7 mouse cellular contexts compared by ENCODE assay signal in the genomic region with DNA sequence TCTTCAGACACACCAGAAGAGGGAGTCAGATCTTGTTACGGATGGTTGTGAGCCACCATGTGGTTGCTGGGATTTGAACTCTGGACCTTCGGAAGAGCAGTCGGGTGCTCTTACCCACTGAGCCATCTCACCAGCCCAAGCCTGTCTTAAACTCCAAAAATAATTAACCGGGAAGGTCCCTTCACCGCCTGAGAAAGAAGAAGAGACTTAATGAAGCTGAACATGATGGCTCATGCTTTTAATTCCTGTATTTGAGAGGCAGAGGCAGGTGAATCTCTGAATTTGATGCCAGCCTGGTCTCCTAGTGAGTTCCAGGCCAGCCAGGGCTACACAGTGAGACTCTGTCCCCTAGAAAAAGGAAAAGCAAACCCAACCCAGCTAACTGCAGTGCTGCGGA. TPM values are rescaled to one million over a fixed set of nuclear protein-coding genes. Genes with fewer than 3 reads are reported as not detected.
A peak's percentile ranks its signal among the peaks of the same experiment; 100 is the strongest.
DNase-seq lines count a peak whose midpoint lies in the region; ATAC-seq and TF ChIP-seq lines count a peak whose summit lies in the region.
"Not testable (repeated sequence)": the region's sequence is repeated elsewhere in the genome, so short reads cannot be mapped to it uniquely, and the experiment has no call there.

No protein-coding gene starts in this region.

- H3K27me3 ChIP-seq in heart, embryonic 10.5 days (ENCODE audit: insufficient read depth, poor library complexity, severe bottlenecking); heart, postnatal 0 days (ENCODE audit: control insufficient read depth, insufficient read depth, low read length); kidney, adult 2 months (replicated peaks; ENCODE audit: control insufficient read depth, insufficient read depth, low read length); limb, embryonic 15.5 days; liver, embryonic 16.5 days (ENCODE audit: control insufficient read depth, insufficient read depth, low read depth, low read length); small intestine, adult 2 months (ENCODE audit: control insufficient read depth, insufficient read depth, low read length): not testable (repeated sequence)

- ATAC-seq in heart, postnatal 0 days (ENCODE audit: insufficient read depth, low read depth); limb, embryonic 15.5 days (ENCODE audit: insufficient number of reproducible peaks, low FRiP score, low TSS enrichment, low read depth); liver, embryonic 16.5 days (ENCODE audit: low read depth): not testable (repeated sequence)

- peaks cover 73% of the 10 kb centered on the region for H3K4me1 ChIP-seq in brown adipose tissue, adult 24 weeks (ENCODE audit: control insufficient read depth, insufficient read depth, insufficient read length, low read length)
- H3K4me1 ChIP-seq in heart, embryonic 10.5 days = peaks cover 60% of the 10 kb centered on the region
- peaks cover 34% of the 10 kb centered on the region for H3K4me1 ChIP-seq in heart, postnatal 0 days (ENCODE audit: control insufficient read depth, insufficient read depth)
- H3K4me1 ChIP-seq in kidney, adult 2 months (ENCODE audit: control insufficient read depth, insufficient read depth, low read length) = peaks cover 42% of the 10 kb centered on the region
- peaks cover 19% of the 10 kb centered on the region for H3K4me1 ChIP-seq in limb, embryonic 15.5 days
- peaks cover 65% of the 10 kb centered on the region for H3K4me1 ChIP-seq in liver, embryonic 16.5 days (ENCODE audit: control insufficient read depth, low read depth, low read length)
- peaks cover 48% of the 10 kb centered on the region for H3K4me1 ChIP-seq in small intestine, adult 2 months (ENCODE audit: control insufficient read depth, insufficient read depth, insufficient read length, low read length)

- not testable (repeated sequence) for TF ChIP-seq POLR2A in kidney, adult 2 months (IDR thresholded peaks at IDR 0.05; ENCODE audit: low read depth, low read length); small intestine, adult 2 months (IDR thresholded peaks at IDR 0.05; ENCODE audit: low read depth, low read length)

- not testable (repeated sequence) for H3K9ac ChIP-seq in heart, postnatal 0 days (replicated peaks; ENCODE audit: low read depth, low read length); limb, embryonic 15.5 days
- H3K9ac ChIP-seq in liver, embryonic 16.5 days (ENCODE audit: low read depth, low read length) = peak overlapping the region; percentile 49

- 87% methylated on average over 5 of the region's 6 CpGs for WGBS in heart, embryonic 10.5 days
- whole genome bisulfite sequencing in heart, postnatal 0 days = 93% methylated on average over 5 of the region's 6 CpGs
- WGBS in kidney, adult 2 months = 59% methylated on average over 6 of the region's 6 CpGs
- 92% methylated on average over 6 of the region's 6 CpGs for WGBS in limb, embryonic 15.5 days
- whole genome bisulfite sequencing in liver, embryonic 16.5 days (ENCODE audit: insufficient replicate concordance) = 82% methylated on average over 5 of the region's 6 CpGs
- WGBS in small intestine, adult 2 months = 70% methylated on average over 6 of the region's 6 CpGs

- not testable (repeated sequence) for TF ChIP-seq CTCF in heart, postnatal 0 days (IDR thresholded peaks at IDR 0.05; ENCODE audit: low read depth); kidney, adult 2 months (conservative IDR thresholded peaks at IDR 0.05; ENCODE audit: insufficient read depth, insufficient read length, low read depth, low read length); small intestine, adult 2 months (IDR thresholded peaks at IDR 0.05; ENCODE audit: extremely low read depth, insufficient read length, insufficient replicate concordance, low read depth, low read length)

- H3K9me3 ChIP-seq in heart, embryonic 10.5 days; heart, postnatal 0 days (replicated peaks; ENCODE audit: control insufficient read depth, low read length); limb, embryonic 15.5 days; liver, embryonic 16.5 days (replicated peaks; ENCODE audit: control insufficient read depth, low read length): not testable (repeated sequence)

- H3K36me3 ChIP-seq in heart, embryonic 10.5 days = peaks cover 77% of the 10 kb centered on the region
- H3K36me3 ChIP-seq in heart, postnatal 0 days (replicated peaks; ENCODE audit: control insufficient read depth, insufficient read depth, low read length) = peaks cover 36% of the 10 kb centered on the region
- H3K36me3 ChIP-seq in kidney, adult 2 months (ENCODE audit: control insufficient read depth, insufficient read depth, low read length) = not testable (repeated sequence)
- peaks cover 71% of the 10 kb centered on the region for H3K36me3 ChIP-seq in limb, embryonic 15.5 days
- H3K36me3 ChIP-seq in liver, embryonic 16.5 days (ENCODE audit: control insufficient read depth, insufficient read depth) = peaks cover 22% of the 10 kb centered on the region
- H3K36me3 ChIP-seq in small intestine, adult 2 months (ENCODE audit: control insufficient read depth, insufficient read depth, low read length) = peaks cover 53% of the 10 kb centered on the region

- H3K27ac ChIP-seq in brown adipose tissue, adult 24 weeks (replicated peaks; ENCODE audit: low read depth, low read length) = peak overlapping the region; percentile 70
- H3K27ac ChIP-seq in heart, embryonic 10.5 days = peak overlapping the region; percentile 83
- 0 out of 2 replicates have a peak overlapping the region, but pooled peaks have one; percentile 49 for H3K27ac ChIP-seq in heart, postnatal 0 days (ENCODE audit: low read depth)
- H3K27ac ChIP-seq in kidney, adult 2 months (ENCODE audit: insufficient read depth, low read depth, low read length) = peak overlapping the region; percentile 97
- H3K27ac ChIP-seq in limb, embryonic 15.5 days = 0 out of 2 replicates have a peak overlapping the region, but pooled peaks have one; percentile 61
- H3K27ac ChIP-seq in liver, embryonic 16.5 days (ENCODE audit: low read length) = peak overlapping the region; percentile 88
- peak overlapping the region; percentile 98 for H3K27ac ChIP-seq in small intestine, adult 2 months (ENCODE audit: insufficient read depth, low read depth, low read length)

- TF ChIP-seq EP300 in heart, postnatal 0 days (IDR thresholded peaks at IDR 0.05; ENCODE audit: low read depth) = not testable (repeated sequence)

- not testable (repeated sequence) for H3K4me3 ChIP-seq in brown adipose tissue, adult 24 weeks (ENCODE audit: insufficient read depth, low read depth, low read length); heart, postnatal 0 days (ENCODE audit: low read depth, low read length); kidney, adult 2 months (ENCODE audit: insufficient read depth, low read depth, low read length); limb, embryonic 15.5 days; liver, embryonic 16.5 days (ENCODE audit: low read depth, low read length); small intestine, adult 2 months (ENCODE audit: low read depth, low read length)
- H3K4me3 ChIP-seq in heart, embryonic 10.5 days = peak overlapping the region; percentile 29

- DNase-seq in heart, embryonic 10.5 days (ENCODE audit: low spot score); heart, postnatal 0 days (ENCODE audit: low spot score): not testable (repeated sequence)
- DNase-seq in kidney, adult 2 months = peak; percentile 69

- not testable (repeated sequence) for H3K4me2 ChIP-seq in heart, postnatal 0 days (ENCODE audit: low read depth, low read length); limb, embryonic 15.5 days
- H3K4me2 ChIP-seq in liver, embryonic 16.5 days (ENCODE audit: low read depth, low read length) = peak overlapping the region; percentile 28

RNA-seq across cellular contexts. Expression of a gene that starts 14.2 kb away (rescaled TPM):
- 39.6 and 42.8 TPM in 2 replicates for polyA plus RNA-seq in brown adipose tissue, adult 24 weeks (2012; ENCODE audit: insufficient read depth, insufficient read length, missing spikeins)
- polyA plus RNA-seq in heart, embryonic 10.5 days (2016; fragmentation: Nextera tagmentation; extraction: Ambion mirVana) = 89.6 and 101 TPM in 2 replicates
- total RNA-seq in heart, postnatal 0 days (2014; rRNA removed; ENCODE audit: low replicate concordance) = 127 and 200 TPM in 2 replicates
- polyA plus RNA-seq in heart, postnatal 0 days (2015; fragmentation: Nextera tagmentation; extraction: Ambion mirVana) = 56.4 and 60.3 TPM in 2 replicates
- polyA plus RNA-seq in kidney, adult 2 months (2012; rRNA removed) = 224 and 317 TPM in 2 replicates
- polyA plus RNA-seq in limb, embryonic 15.5 days (2015; fragmentation: Nextera tagmentation; extraction: Ambion mirVana) = 93.6 and 103 TPM in 2 replicates
- 62.1 and 68.6 TPM in 2 replicates for polyA plus RNA-seq in liver, embryonic 16.5 days (2015; fragmentation: Nextera tagmentation; extraction: Ambion mirVana)
- 315 and 714 TPM in 2 replicates for polyA plus RNA-seq in small intestine, adult 2 months (2012; rRNA removed)

RNA-seq across cellular contexts. Expression of a gene that starts 15.5 kb away (rescaled TPM):
- polyA plus RNA-seq in brown adipose tissue, adult 24 weeks (2012; ENCODE audit: insufficient read depth, insufficient read length, missing spikeins) = 2.5 and 2.8 TPM in 2 replicates
- 0.33 and 0.38 TPM in 2 replicates for polyA plus RNA-seq in heart, embryonic 10.5 days (2016; fragmentation: Nextera tagmentation; extraction: Ambion mirVana)
- 4.8 and 9.5 TPM in 2 replicates for total RNA-seq in heart, postnatal 0 days (2014; rRNA removed; ENCODE audit: low replicate concordance)
- 0.49 and 0.51 TPM in 2 replicates for polyA plus RNA-seq in heart, postnatal 0 days (2015; fragmentation: Nextera tagmentation; extraction: Ambion mirVana)
- polyA plus RNA-seq in kidney, adult 2 months (2012; rRNA removed) = 26.6 and 31.1 TPM in 2 replicates
- polyA plus RNA-seq in limb, embryonic 15.5 days (2015; fragmentation: Nextera tagmentation; extraction: Ambion mirVana) = 1.4 and 2.0 TPM in 2 replicates
- 0.34 and 0.40 TPM in 2 replicates for polyA plus RNA-seq in liver, embryonic 16.5 days (2015; fragmentation: Nextera tagmentation; extraction: Ambion mirVana)
- 26.0 and 53.2 TPM in 2 replicates for polyA plus RNA-seq in small intestine, adult 2 months (2012; rRNA removed)

RNA-seq across cellular contexts. Expression of a gene that starts 44.1 kb away (rescaled TPM):
- polyA plus RNA-seq in brown adipose tissue, adult 24 weeks (2012; ENCODE audit: insufficient read depth, insufficient read length, missing spikeins) = 13.9 and 22.2 TPM in 2 replicates
- polyA plus RNA-seq in heart, embryonic 10.5 days (2016; fragmentation: Nextera tagmentation; extraction: Ambion mirVana) = 67.2 and 80.8 TPM in 2 replicates
- 20.6 and 46.5 TPM in 2 replicates for total RNA-seq in heart, postnatal 0 days (2014; rRNA removed; ENCODE audit: low replicate concordance)
- polyA plus RNA-seq in heart, postnatal 0 days (2015; fragmentation: Nextera tagmentation; extraction: Ambion mirVana) = 20.1 and 20.3 TPM in 2 replicates
- polyA plus RNA-seq in kidney, adult 2 months (2012; rRNA removed) = 49.5 and 63.2 TPM in 2 replicates
- 81.5 and 81.7 TPM in 2 replicates for polyA plus RNA-seq in limb, embryonic 15.5 days (2015; fragmentation: Nextera tagmentation; extraction: Ambion mirVana)
- polyA plus RNA-seq in liver, embryonic 16.5 days (2015; fragmentation: Nextera tagmentation; extraction: Ambion mirVana) = 19.5 and 21.0 TPM in 2 replicates
- 23.6 and 38.5 TPM in 2 replicates for polyA plus RNA-seq in small intestine, adult 2 months (2012; rRNA removed)

RNA-seq across cellular contexts. Expression of a gene that starts 49.2 kb away (rescaled TPM):
- polyA plus RNA-seq in brown adipose tissue, adult 24 weeks (2012; ENCODE audit: insufficient read depth, insufficient read length, missing spikeins) = 9.6 and 9.9 TPM in 2 replicates
- 10.8 and 11.6 TPM in 2 replicates for polyA plus RNA-seq in heart, embryonic 10.5 days (2016; fragmentation: Nextera tagmentation; extraction: Ambion mirVana)
- total RNA-seq in heart, postnatal 0 days (2014; rRNA removed; ENCODE audit: low replicate concordance) = 18.9 and 24.5 TPM in 2 replicates
- polyA plus RNA-seq in heart, postnatal 0 days (2015; fragmentation: Nextera tagmentation; extraction: Ambion mirVana) = 4.7 and 5.6 TPM in 2 replicates
- polyA plus RNA-seq in kidney, adult 2 months (2012; rRNA removed) = 27.4 and 33.2 TPM in 2 replicates
- polyA plus RNA-seq in limb, embryonic 15.5 days (2015; fragmentation: Nextera tagmentation; extraction: Ambion mirVana) = 8.6 and 9.0 TPM in 2 replicates
- 4.9 and 6.1 TPM in 2 replicates for polyA plus RNA-seq in liver, embryonic 16.5 days (2015; fragmentation: Nextera tagmentation; extraction: Ambion mirVana)
- polyA plus RNA-seq in small intestine, adult 2 months (2012; rRNA removed) = 37.0 and 68.8 TPM in 2 replicates

RNA-seq across cellular contexts. Expression of a gene that starts 50.2 kb away (rescaled TPM):
- 7.9 and 14.0 TPM in 2 replicates for polyA plus RNA-seq in brown adipose tissue, adult 24 weeks (2012; ENCODE audit: insufficient read depth, insufficient read length, missing spikeins)
- 12.5 and 15.0 TPM in 2 replicates for polyA plus RNA-seq in heart, embryonic 10.5 days (2016; fragmentation: Nextera tagmentation; extraction: Ambion mirVana)
- total RNA-seq in heart, postnatal 0 days (2014; rRNA removed; ENCODE audit: low replicate concordance) = 48.4 and 59.1 TPM in 2 replicates
- polyA plus RNA-seq in heart, postnatal 0 days (2015; fragmentation: Nextera tagmentation; extraction: Ambion mirVana) = 9.6 and 10.1 TPM in 2 replicates
- 92.3 and 145 TPM in 2 replicates for polyA plus RNA-seq in kidney, adult 2 months (2012; rRNA removed)
- 14.6 and 16.2 TPM in 2 replicates for polyA plus RNA-seq in limb, embryonic 15.5 days (2015; fragmentation: Nextera tagmentation; extraction: Ambion mirVana)
- polyA plus RNA-seq in liver, embryonic 16.5 days (2015; fragmentation: Nextera tagmentation; extraction: Ambion mirVana) = 8.2 and 8.6 TPM in 2 replicates
- 41.0 and 77.3 TPM in 2 replicates for polyA plus RNA-seq in small intestine, adult 2 months (2012; rRNA removed)
